Mouse (Mus musculus): ENCODE results near the gene Hpse2. TPM values are rescaled to one million over a fixed set of nuclear protein-coding genes. Genes with fewer than 3 reads are reported as not detected.
"Not testable (repeated sequence)": the region's sequence is repeated elsewhere in the genome, so short reads cannot be mapped to it uniquely, and the experiment has no call there.

Gene Hpse2
- polyA plus RNA-seq, 1 experiment = 0.05 TPM

DNA sequence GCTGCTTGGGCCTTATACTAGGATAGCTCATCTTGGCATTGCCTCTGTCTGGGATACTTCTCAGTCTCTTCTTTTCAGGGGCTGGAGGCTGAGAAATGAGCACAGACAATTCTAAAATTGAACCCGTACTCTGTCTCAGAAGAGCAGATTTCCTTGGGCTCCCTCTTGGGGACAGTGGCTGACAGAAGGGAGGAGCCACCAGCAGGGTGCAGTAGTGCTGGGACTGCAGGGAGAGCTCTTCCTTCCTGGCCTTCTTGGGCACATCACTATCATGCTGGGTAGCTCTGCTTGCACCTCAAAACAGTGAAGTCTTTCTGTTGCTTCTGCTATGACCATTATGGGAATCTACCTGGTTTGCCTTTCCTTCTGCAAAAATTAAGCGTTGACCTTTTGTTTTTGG, 603.0 kb downstream of the Hpse2 start:
- Histone ChIP-seq H3K4me1 (ENCODE audit: control insufficient read depth, insufficient read depth, low read length) (no peaks in the 10 kb centered on the region), H3K27me3 (replicated peaks; ENCODE audit: control insufficient read depth, insufficient read depth, low read length) (no peaks in the 10 kb centered on the region), H3K36me3 (ENCODE audit: control insufficient read depth, insufficient read depth, low read length) (no peaks in the 10 kb centered on the region), H3K27ac (ENCODE audit: insufficient read depth, low read depth, low read length) (no peak overlapping the region), H3K4me3 (ENCODE audit: insufficient read depth, low read depth, low read length) (no peak overlapping the region)
- WGBS = 56% methylated on average over 2 of the region's 2 CpGs
- TF ChIP-seq POLR2A (IDR thresholded peaks at IDR 0.05; ENCODE audit: low read depth, low read length) (no peak), CTCF (conservative IDR thresholded peaks at IDR 0.05; ENCODE audit: insufficient read depth, insufficient read length, low read depth, low read length) (0 out of 2 replicates have a peak, but pooled peaks have one; percentile 9)
- DNase-seq = no peak

- DNase-seq; H3K27me3 ChIP-seq (replicated peaks; ENCODE audit: control insufficient read depth, insufficient read depth, low read length); H3K4me1 ChIP-seq (ENCODE audit: control insufficient read depth, insufficient read depth, low read length); H3K36me3 ChIP-seq (ENCODE audit: control insufficient read depth, insufficient read depth, low read length); H3K27ac ChIP-seq (ENCODE audit: insufficient read depth, low read depth, low read length): not testable (repeated sequence)
- WGBS = 46% methylated on average over 7 of the region's 7 CpGs
- H3K4me3 ChIP-seq (ENCODE audit: insufficient read depth, low read depth, low read length) = peak overlapping the region; percentile 61
Measured at GRCm38 (mm10) chr19:42780156-42780538, 608.0 kb downstream of the Hpse2 start.

- Histone ChIP-seq H3K27me3 (replicated peaks; ENCODE audit: control insufficient read depth, insufficient read depth, low read length) (no peaks in the 10 kb centered on the region), H3K27ac (ENCODE audit: insufficient read depth, low read depth, low read length) (peak within 1 kb of the TSS; percentile 29; the same call in 1 of the 2 replicates), H3K4me3 (ENCODE audit: insufficient read depth, low read depth, low read length) (peak within 1 kb of the TSS; percentile 61), H3K36me3 (ENCODE audit: control insufficient read depth, insufficient read depth, low read length) (no peaks in the 10 kb centered on the region), H3K4me1 (ENCODE audit: control insufficient read depth, insufficient read depth, low read length) (no peaks in the 10 kb centered on the region)
- no peak for TF ChIP-seq POLR2A (IDR thresholded peaks at IDR 0.05; ENCODE audit: low read depth, low read length)
- TF ChIP-seq CTCF (conservative IDR thresholded peaks at IDR 0.05; ENCODE audit: insufficient read depth, insufficient read length, low read depth, low read length) = 0 out of 2 replicates have a peak, but pooled peaks have one; percentile 10
- WGBS = 1% methylated on average over 43 of the region's 43 CpGs
- peak; percentile 90 for DNase-seq
Measured at GRCm38 (mm10) chr19:42779531-42780155, 608.5 kb downstream of the Hpse2 start, which contains the start of gene Hps1. TSS of gene Hps1 (minus strand) at chr19:42779978.

GRCm38 (mm10) chr19:42777801-42778200, 610.4 kb downstream of the Hpse2 start:
- no peak overlapping the region for H3K27ac ChIP-seq (ENCODE audit: insufficient read depth, low read depth, low read length)
- DNase-seq = peak; percentile 50
- H3K4me3 ChIP-seq (ENCODE audit: insufficient read depth, low read depth, low read length) = no peak overlapping the region
- 67% methylated on average over 5 of the region's 5 CpGs for WGBS
- no peaks in the 10 kb centered on the region for H3K36me3 ChIP-seq (ENCODE audit: control insufficient read depth, insufficient read depth, low read length)
- H3K27me3 ChIP-seq (replicated peaks; ENCODE audit: control insufficient read depth, insufficient read depth, low read length) = no peaks in the 10 kb centered on the region
- TF ChIP-seq POLR2A (IDR thresholded peaks at IDR 0.05; ENCODE audit: low read depth, low read length) (no peak), CTCF (conservative IDR thresholded peaks at IDR 0.05; ENCODE audit: insufficient read depth, insufficient read length, low read depth, low read length) (peak; percentile 48; the same call in 1 of the 2 replicates)
- H3K4me1 ChIP-seq (ENCODE audit: control insufficient read depth, insufficient read depth, low read length) = no peaks in the 10 kb centered on the region

DNA sequence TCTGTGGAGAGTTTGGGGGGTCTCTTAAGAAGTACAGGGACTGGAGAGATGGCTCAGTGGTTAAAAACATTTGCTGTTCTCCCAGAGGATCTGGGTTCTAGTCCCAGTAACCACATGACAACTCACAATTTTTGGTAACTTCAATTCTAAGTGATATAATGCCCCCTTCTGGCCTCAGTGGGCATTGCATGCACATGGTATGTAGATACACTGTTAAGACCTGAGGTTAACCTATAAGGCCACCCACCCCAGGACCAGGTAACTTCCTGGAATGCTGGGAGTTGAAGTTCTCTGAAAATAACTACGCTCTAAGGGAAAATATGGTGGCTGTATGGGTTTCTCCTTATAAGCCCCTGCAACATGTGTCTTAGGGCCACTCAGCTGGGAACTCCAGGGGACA, 611.3 kb downstream of the Hpse2 start:
- peak; percentile 46 for DNase-seq
- 97% methylated on average over 1 of the region's 1 CpGs for WGBS
- Histone ChIP-seq H3K4me1 (ENCODE audit: control insufficient read depth, insufficient read depth, low read length) (no peaks in the 10 kb centered on the region), H3K27ac (ENCODE audit: insufficient read depth, low read depth, low read length) (no peak overlapping the region), H3K27me3 (replicated peaks; ENCODE audit: control insufficient read depth, insufficient read depth, low read length) (no peaks in the 10 kb centered on the region), H3K36me3 (ENCODE audit: control insufficient read depth, insufficient read depth, low read length) (no peaks in the 10 kb centered on the region), H3K4me3 (ENCODE audit: insufficient read depth, low read depth, low read length) (no peak overlapping the region)
- TF ChIP-seq CTCF (conservative IDR thresholded peaks at IDR 0.05; ENCODE audit: insufficient read depth, insufficient read length, low read depth, low read length) (peak; percentile 36), POLR2A (IDR thresholded peaks at IDR 0.05; ENCODE audit: low read depth, low read length) (no peak)

DNA sequence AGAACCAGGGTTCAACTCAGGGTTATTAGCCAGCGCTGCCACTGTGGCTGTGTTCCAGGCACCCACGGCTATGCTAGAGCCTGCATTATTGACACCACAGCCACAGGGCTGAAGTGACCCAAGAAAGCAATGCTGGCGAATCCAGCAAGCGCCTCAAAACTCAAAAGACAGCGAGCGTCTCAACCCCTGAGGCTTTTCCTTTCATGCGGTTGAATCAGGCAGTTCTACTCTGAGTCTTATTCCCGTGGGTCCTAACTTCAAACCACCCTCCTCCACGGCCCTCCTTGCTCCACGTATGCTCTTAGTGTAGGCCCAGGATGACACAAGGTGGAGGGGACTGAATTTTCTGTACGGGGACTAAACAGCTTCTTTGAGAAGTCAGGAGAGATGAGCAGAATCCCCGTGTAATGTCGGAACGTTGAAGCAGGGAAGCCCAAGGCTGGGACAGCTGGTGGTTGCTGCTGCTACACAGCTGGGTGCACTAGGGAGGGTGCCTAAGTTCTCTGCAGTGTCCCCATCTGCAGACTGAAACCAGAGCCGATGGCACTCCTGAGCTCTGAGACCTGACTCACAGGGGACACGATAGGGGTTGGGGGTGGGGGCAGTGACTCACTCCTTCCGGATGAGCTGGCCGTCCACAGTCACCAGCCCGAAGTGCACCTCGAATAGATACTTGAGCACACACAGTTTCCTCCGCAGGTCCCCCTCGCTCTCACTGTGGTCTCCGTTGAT, 617.8 kb downstream of the Hpse2 start:
- Histone ChIP-seq H3K4me3 (ENCODE audit: insufficient read depth, low read depth, low read length) (no peak overlapping the region), H3K27me3 (replicated peaks; ENCODE audit: control insufficient read depth, insufficient read depth, low read length) (no peaks in the 10 kb centered on the region), H3K4me1 (ENCODE audit: control insufficient read depth, insufficient read depth, low read length) (no peaks in the 10 kb centered on the region), H3K36me3 (ENCODE audit: control insufficient read depth, insufficient read depth, low read length) (no peaks in the 10 kb centered on the region), H3K27ac (ENCODE audit: insufficient read depth, low read depth, low read length) (no peak overlapping the region)
- no peak for TF ChIP-seq POLR2A (IDR thresholded peaks at IDR 0.05; ENCODE audit: low read depth, low read length)
- no peak for TF ChIP-seq CTCF (conservative IDR thresholded peaks at IDR 0.05; ENCODE audit: insufficient read depth, insufficient read length, low read depth, low read length)
- WGBS = 77% methylated on average over 23 of the region's 23 CpGs
- DNase-seq = no peak

- Histone ChIP-seq H3K4me1 (ENCODE audit: control insufficient read depth, insufficient read depth, low read length) (no peaks in the 10 kb centered on the region), H3K27me3 (replicated peaks; ENCODE audit: control insufficient read depth, insufficient read depth, low read length) (no peaks in the 10 kb centered on the region), H3K27ac (ENCODE audit: insufficient read depth, low read depth, low read length) (peak overlapping the region; percentile 37), H3K4me3 (ENCODE audit: insufficient read depth, low read depth, low read length) (peak overlapping the region; percentile 19; the same call in 1 of the 2 replicates), H3K36me3 (ENCODE audit: control insufficient read depth, insufficient read depth, low read length) (no peaks in the 10 kb centered on the region)
- TF ChIP-seq POLR2A (IDR thresholded peaks at IDR 0.05; ENCODE audit: low read depth, low read length) (no peak), CTCF (conservative IDR thresholded peaks at IDR 0.05; ENCODE audit: insufficient read depth, insufficient read length, low read depth, low read length) (no peak)
- peak; percentile 55 for DNase-seq
- 61% methylated on average over 10 of the region's 10 CpGs for WGBS
Measured at GRCm38 (mm10) chr19:42769648-42770047, 618.5 kb downstream of the Hpse2 start.

Measured in kidney, adult 2 months (tissue).